Mouse (Mus musculus) G1E (cell line): ENCODE measurements around the gene Eif2b4. TPM values are rescaled to one million over a fixed set of nuclear protein-coding genes. Genes with fewer than 3 reads are reported as not detected.
"Not testable (repeated sequence)": the region's sequence is repeated elsewhere in the genome, so short reads cannot be mapped to it uniquely, and the experiment has no call there.

Experiments used
- ATAC-seq: 2 replicates; pipeline ENCODE4 v1.8.0; 2016; ENCODE audit warnings: mild to moderate bottlenecking; ENCODE audit not compliant: insufficient number of reproducible peaks, poor library complexity, low FRiP score, severe bottlenecking; ENCODE audit errors: extremely low read depth
- DNase-seq: peaks from one replicate; pipeline ENCODE4 v3.0.0; 2012; ENCODE audit warnings: low spot score
- H3K27me3 ChIP-seq: 2 replicates; pipeline ENCODE4 v1.6.1; 2012; ENCODE audit warnings: mild to moderate bottlenecking, low read length, inconsistent platforms; ENCODE audit not compliant: insufficient read depth
- H3K36me3 ChIP-seq: replicated peaks from 2 replicates; pipeline ENCODE3; 2012; ENCODE audit warnings: mild to moderate bottlenecking, inconsistent platforms
- H3K4me1 ChIP-seq: 2 replicates; pipeline ENCODE4 v1.6.1; 2012; ENCODE audit warnings: low read depth, low read length, inconsistent platforms, mixed read lengths; ENCODE audit not compliant: insufficient read depth
- H3K4me3 ChIP-seq: 2 replicates; pipeline ENCODE4 v1.5.1; 2012; ENCODE audit warnings: low read depth, mild to moderate bottlenecking, inconsistent platforms, low read length, moderate library complexity, mixed read lengths
- H3K9me3 ChIP-seq: replicated peaks from 2 replicates; pipeline ENCODE4 v1.6.1; 2012; ENCODE audit warnings: inconsistent platforms
- CTCF ChIP-seq: IDR thresholded peaks from 2 replicates; pipeline ENCODE4 v1.5.1; 2012; ENCODE audit warnings: low read depth, low read length, inconsistent platforms, mixed read lengths
- GATA1 ChIP-seq: IDR thresholded peaks from 2 replicates; pipeline ENCODE4 v1.6.1; 2012; ENCODE audit warnings: borderline replicate concordance, low read length, inconsistent platforms, mixed read lengths
- GATA2 ChIP-seq: IDR thresholded peaks from 2 replicates; pipeline ENCODE4 v1.6.1; 2012; ENCODE audit warnings: low read depth, low read length, inconsistent platforms, borderline replicate concordance
- POLR2AphosphoS5 ChIP-seq: IDR thresholded peaks from 2 replicates; pipeline ENCODE4 v1.6.1; 2012; ENCODE audit warnings: low read depth, low read length, inconsistent platforms; ENCODE audit not compliant: insufficient replicate concordance
- TAL1 ChIP-seq: conservative IDR thresholded peaks from 2 replicates; pipeline ENCODE4 v1.6.1; 2012; ENCODE audit warnings: low read depth, low read length, inconsistent platforms, mixed read lengths
- polyA plus RNA-seq: library from polyadenylated mRNA; stranded (reverse); fragments of >175 nt; gene quantifications from 2 replicates; pipeline ENCODE4 v1.2.3, GENCODE M21; 2012
- total RNA-seq, 2 experiments: library from RNA; stranded (forward) in 1 of 2; stranded (reverse) in 1 of 2; fragments of 200-1000 nt in 1 of 2; fragments of >200 nt in 1 of 2; fragmentation: Nextera tagmentation in 1 of 2; gene quantifications; 2 replicates each; pipeline ENCODE4 v1.2.3; 2014 to 2017

Gene Eif2b4
- total and polyA plus RNA-seq, 3 experiments: 43.6 to 139 (median 104) TPM

GRCm38 (mm10) chr5:31221304-31221945, 28.2 kb upstream of the Eif2b4 start:
- no peaks in the 10 kb centered on the region for H3K27me3 ChIP-seq
- ATAC-seq: 0 out of 2 replicates have a peak, but pooled peaks have one; percentile 47
- H3K9me3 ChIP-seq: no peaks in the 10 kb centered on the region
- peak; percentile 51 for DNase-seq
- TF ChIP-seq CTCF (peak; percentile 4; the same call in 1 of the 2 replicates), TAL1 (no peak), GATA2 (no peak), GATA1 (no peak), POLR2AphosphoS5 (no peak)
- peaks cover 4% of the 10 kb centered on the region for H3K36me3 ChIP-seq
- peak overlapping the region; percentile 99 for H3K4me3 ChIP-seq
- H3K4me1 ChIP-seq: peaks cover 21% of the 10 kb centered on the region

- Histone ChIP-seq H3K36me3 (peaks cover 12% of the 10 kb centered on the region), H3K4me3 (peak within 1 kb of the TSS; percentile 99), H3K4me1 (peaks cover 25% of the 10 kb centered on the region), H3K9me3 (no peaks in the 10 kb centered on the region), H3K27me3 (no peaks in the 10 kb centered on the region)
- DNase-seq: peak; percentile 90
- peak; percentile 71 for ATAC-seq
- no peak for TF ChIP-seq GATA1
- no peak for TF ChIP-seq TAL1
- TF ChIP-seq GATA2: no peak
- no peak for TF ChIP-seq CTCF
- TF ChIP-seq POLR2AphosphoS5: 0 out of 2 replicates have a peak, but pooled peaks have one; percentile 69
Measured at GRCm38 (mm10) chr5:31220448-31221303, 27.4 kb upstream of the Eif2b4 start, which contains the start of gene Ppm1g. Gene Ppm1g (minus strand): TSS chr5:31220687.

GRCm38 (mm10) chr5:31219911-31220447, 26.7 kb upstream of the Eif2b4 start:
- TF ChIP-seq GATA1: no peak
- TF ChIP-seq GATA2: no peak
- no peak for TF ChIP-seq CTCF
- no peak for TF ChIP-seq POLR2AphosphoS5
- TF ChIP-seq TAL1: no peak
- Histone ChIP-seq H3K4me1 (peaks cover 30% of the 10 kb centered on the region), H3K4me3 (peak overlapping the region; percentile 99), H3K9me3 (no peaks in the 10 kb centered on the region), H3K36me3 (peaks cover 17% of the 10 kb centered on the region), H3K27me3 (no peaks in the 10 kb centered on the region)
- ATAC-seq (no peak), DNase-seq (peak; percentile 35)

- DNase-seq: no peak
- Histone ChIP-seq H3K27me3 (no peaks in the 10 kb centered on the region), H3K4me1 (peaks cover 34% of the 10 kb centered on the region), H3K9me3 (no peaks in the 10 kb centered on the region), H3K36me3 (peaks cover 22% of the 10 kb centered on the region), H3K4me3 (peak overlapping the region; percentile 99)
- TF ChIP-seq GATA1 (no peak), GATA2 (no peak), TAL1 (no peak), POLR2AphosphoS5 (no peak), CTCF (no peak)
- no peak for ATAC-seq
Measured at GRCm38 (mm10) chr5:31219474-31219873, 26.2 kb upstream of the Eif2b4 start.

- DNase-seq: no peak
- peaks cover 24% of the 10 kb centered on the region for H3K36me3 ChIP-seq
- peaks cover 35% of the 10 kb centered on the region for H3K4me1 ChIP-seq
- no peaks in the 10 kb centered on the region for H3K27me3 ChIP-seq
- no peak for TF ChIP-seq CTCF
- TF ChIP-seq TAL1: no peak
- no peak for TF ChIP-seq GATA2
- no peak for TF ChIP-seq GATA1
- H3K9me3 ChIP-seq: no peaks in the 10 kb centered on the region
- no peak for ATAC-seq
- H3K4me3 ChIP-seq: peak overlapping the region; percentile 99
Measured at GRCm38 (mm10) chr5:31219070-31219469, 25.8 kb upstream of the Eif2b4 start.

GRCm38 (mm10) chr5:31218294-31218693, 25.1 kb upstream of the Eif2b4 start:
- no peak for TF ChIP-seq GATA2
- TF ChIP-seq POLR2AphosphoS5: no peak
- TF ChIP-seq GATA1: no peak
- TF ChIP-seq CTCF: no peak
- no peak; the same call in 1 of the 2 replicates for TF ChIP-seq TAL1
- DNase-seq (no peak), ATAC-seq (no peak)
- peaks cover 28% of the 10 kb centered on the region for H3K36me3 ChIP-seq
- H3K4me3 ChIP-seq: no peak overlapping the region; the same call in 1 of the 2 replicates
- H3K4me1 ChIP-seq: peaks cover 36% of the 10 kb centered on the region
- no peaks in the 10 kb centered on the region for H3K27me3 ChIP-seq
- H3K9me3 ChIP-seq: no peaks in the 10 kb centered on the region

GRCm38 (mm10) chr5:31216554-31216953, 23.3 kb upstream of the Eif2b4 start:
- H3K4me3 ChIP-seq, DNase-seq, ATAC-seq, H3K27me3 ChIP-seq, H3K9me3 ChIP-seq: not testable (repeated sequence)
- peaks cover 40% of the 10 kb centered on the region for H3K36me3 ChIP-seq
- peaks cover 46% of the 10 kb centered on the region for H3K4me1 ChIP-seq
